Mouse (Mus musculus) kidney, postnatal 25 days (tissue): ENCODE results near the gene Polg2.
"Not testable (repeated sequence)": the region's sequence is repeated elsewhere in the genome, so short reads cannot be mapped to it uniquely, and the experiment has no call there.

ENCODE experiments used
- DNase-seq, 2 experiments: peaks; one replicate each; pipeline ENCODE4 v3.0.0; 2021; ENCODE audit warnings: mixed read lengths in 2 of 2

Gene Polg2

GRCm38 (mm10) chr11:106779388-106780088, at the start of gene Polg2:
TSS of gene Polg2 (minus strand) at chr11:106779537.
- DNase-seq, result peak; percentile 93 to 97

GRCm38 (mm10) chr11:106828079-106828478, 48.7 kb upstream of the Polg2 start:
- DNase-seq, result no peak

GRCm38 (mm10) chr11:106824403-106824802, 45.1 kb upstream of the Polg2 start:
- no peak for DNase-seq

- DNase-seq, result no peak
Measured at GRCm38 (mm10) chr11:106823741-106824140, 44.4 kb upstream of the Polg2 start.

GRCm38 (mm10) chr11:106822911-106823310, 43.6 kb upstream of the Polg2 start:
- no peak for DNase-seq

- DNase-seq, result no peak
Measured at GRCm38 (mm10) chr11:106822491-106822890, 43.2 kb upstream of the Polg2 start.

GRCm38 (mm10) chr11:106821397-106821796, 42.1 kb upstream of the Polg2 start:
- DNase-seq, result no peak

- peak; percentile 87 to 89 for DNase-seq
Measured at GRCm38 (mm10) chr11:106820972-106821371, 41.6 kb upstream of the Polg2 start.

GRCm38 (mm10) chr11:106820252-106820651, 40.9 kb upstream of the Polg2 start:
- peak in 1 of 2 experiments; percentile 58 for DNase-seq

GRCm38 (mm10) chr11:106819595-106819994, 40.3 kb upstream of the Polg2 start:
- DNase-seq, result no peak

GRCm38 (mm10) chr11:106818341-106818740, 39.0 kb upstream of the Polg2 start:
- peak; percentile 59 to 61 for DNase-seq

GRCm38 (mm10) chr11:106817808-106818207, 38.5 kb upstream of the Polg2 start:
- no peak for DNase-seq

GRCm38 (mm10) chr11:106817156-106817555, 37.8 kb upstream of the Polg2 start:
- no peak for DNase-seq

GRCm38 (mm10) chr11:106816316-106816715, 37.0 kb upstream of the Polg2 start:
- no peak for DNase-seq

GRCm38 (mm10) chr11:106815761-106816160, 36.4 kb upstream of the Polg2 start:
- DNase-seq, result no peak

- no peak for DNase-seq
Measured at GRCm38 (mm10) chr11:106815331-106815730, 36.0 kb upstream of the Polg2 start.

- peak; percentile 58 to 86 for DNase-seq
Measured at GRCm38 (mm10) chr11:106814601-106815320, 35.4 kb upstream of the Polg2 start.

- peak; percentile 24 to 60 for DNase-seq
Measured at GRCm38 (mm10) chr11:106812410-106813136, 33.2 kb upstream of the Polg2 start.

GRCm38 (mm10) chr11:106807442-106807841, 28.1 kb upstream of the Polg2 start:
- DNase-seq, result not testable (repeated sequence)

- no peak for DNase-seq
Measured at GRCm38 (mm10) chr11:106802069-106802627, 22.8 kb upstream of the Polg2 start.

- DNase-seq, result no peak
Measured at GRCm38 (mm10) chr11:106795679-106796078, 16.3 kb upstream of the Polg2 start.

GRCm38 (mm10) chr11:106793846-106794245, 14.5 kb upstream of the Polg2 start:
- DNase-seq, result no peak

- DNase-seq, result no peak
Measured at GRCm38 (mm10) chr11:106789649-106790048, 10.3 kb upstream of the Polg2 start.
